Mouse (Mus musculus): Measurements from ENCODE around the gene Cltc. TPM values are rescaled to one million over a fixed set of nuclear protein-coding genes. Genes with fewer than 3 reads are reported as not detected.

Cltc gene
- polyA plus RNA-seq, 1 experiment, result 389 TPM

GRCm38 (mm10) chr11:86655671-86656070, 101.7 kb downstream of the Cltc start:
- no peak overlapping the region for H3K4me3 ChIP-seq (ENCODE audit: insufficient read depth, low read length)
- H3K27ac ChIP-seq (ENCODE audit: insufficient read depth, low read depth, low read length), result no peak overlapping the region
- no peak for TF ChIP-seq CTCF (IDR thresholded peaks at IDR 0.05; ENCODE audit: low read depth, low read length)
- no peak for TF ChIP-seq POLR2A (IDR thresholded peaks at IDR 0.05; ENCODE audit: borderline replicate concordance, low read depth, low read length)
- H3K4me1 ChIP-seq (ENCODE audit: control insufficient read depth, insufficient read depth, low read length), result peaks cover 25% of the 10 kb centered on the region

DNA sequence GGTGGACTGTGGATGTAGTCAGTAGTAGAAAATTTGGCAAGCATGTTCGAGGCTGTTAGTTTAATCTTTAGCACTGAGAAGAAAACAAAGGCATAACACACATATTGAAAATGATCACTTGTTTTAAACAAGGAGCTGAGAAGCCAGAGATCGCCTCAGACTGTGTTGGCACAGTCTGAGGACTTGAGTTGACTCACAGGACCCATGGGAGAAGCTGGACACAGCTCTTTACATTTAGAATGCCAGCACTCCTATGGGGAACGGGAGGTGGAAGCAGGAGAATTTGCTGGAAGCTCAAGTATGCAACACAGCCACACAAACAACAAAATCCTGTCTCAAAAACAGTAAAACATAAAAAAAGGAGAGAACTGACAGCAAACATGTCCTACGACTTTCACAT, 103.3 kb downstream of the Cltc start:
- TF ChIP-seq POLR2A (IDR thresholded peaks at IDR 0.05; ENCODE audit: borderline replicate concordance, low read depth, low read length) (no peak), CTCF (IDR thresholded peaks at IDR 0.05; ENCODE audit: low read depth, low read length) (no peak)
- peaks cover 25% of the 10 kb centered on the region for H3K4me1 ChIP-seq (ENCODE audit: control insufficient read depth, insufficient read depth, low read length)
- H3K4me3 ChIP-seq (ENCODE audit: insufficient read depth, low read length), result no peak overlapping the region
- H3K27ac ChIP-seq (ENCODE audit: insufficient read depth, low read depth, low read length), result no peak overlapping the region

DNA sequence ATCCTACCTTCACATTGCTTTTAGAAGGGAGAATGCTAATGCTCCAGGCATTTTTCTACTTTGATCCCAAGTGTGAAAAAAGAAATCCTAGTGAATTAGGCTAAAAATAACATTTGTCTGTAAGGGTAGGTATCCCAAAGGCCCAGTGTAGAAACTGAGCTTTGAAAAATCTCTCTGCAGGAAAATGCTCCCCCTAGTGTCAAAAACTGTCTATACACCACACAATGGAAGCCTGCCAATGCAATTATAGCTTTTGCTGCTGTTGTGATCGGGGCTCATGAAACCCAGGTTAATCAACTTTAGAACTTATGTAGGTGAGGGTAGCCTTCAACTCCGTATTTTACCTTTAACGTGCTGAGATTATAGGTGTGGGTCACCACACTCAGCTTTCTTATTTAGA, 103.9 kb downstream of the Cltc start:
- TF ChIP-seq CTCF (IDR thresholded peaks at IDR 0.05; ENCODE audit: low read depth, low read length), result no peak
- no peak for TF ChIP-seq POLR2A (IDR thresholded peaks at IDR 0.05; ENCODE audit: borderline replicate concordance, low read depth, low read length)
- H3K4me1 ChIP-seq (ENCODE audit: control insufficient read depth, insufficient read depth, low read length), result peaks cover 25% of the 10 kb centered on the region
- no peak overlapping the region for H3K27ac ChIP-seq (ENCODE audit: insufficient read depth, low read depth, low read length)
- H3K4me3 ChIP-seq (ENCODE audit: insufficient read depth, low read length), result no peak overlapping the region

- H3K4me3 ChIP-seq (ENCODE audit: insufficient read depth, low read length), result 0 out of 2 replicates have a peak overlapping the region, but pooled peaks have one; percentile 1
- H3K27ac ChIP-seq (ENCODE audit: insufficient read depth, low read depth, low read length), result peak overlapping the region; percentile 77
- peaks cover 25% of the 10 kb centered on the region for H3K4me1 ChIP-seq (ENCODE audit: control insufficient read depth, insufficient read depth, low read length)
- no peak for TF ChIP-seq POLR2A (IDR thresholded peaks at IDR 0.05; ENCODE audit: borderline replicate concordance, low read depth, low read length)
These were observed 104.8 kb downstream of the Cltc start for GRCm38 (mm10) chr11:86652578-86652979.

DNA sequence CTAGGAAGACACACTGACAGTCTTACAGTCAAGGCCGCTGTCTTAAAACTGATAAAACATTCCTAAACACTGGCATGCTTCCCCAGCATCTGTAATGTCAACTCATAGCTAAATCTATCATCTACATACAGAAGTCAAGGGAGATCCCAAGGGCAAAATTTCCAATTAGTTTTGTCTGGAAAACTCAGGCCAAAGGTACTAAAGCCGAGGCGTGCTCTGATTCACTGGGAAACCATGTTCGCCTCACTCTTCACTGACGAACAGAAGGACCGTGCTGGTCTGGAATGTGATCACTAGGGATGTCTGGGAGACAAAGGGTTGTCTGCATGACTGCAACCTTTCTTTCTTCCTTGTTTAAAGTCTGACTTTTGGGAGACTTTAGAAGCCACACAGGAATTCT, 106.7 kb downstream of the Cltc start:
- H3K4me1 ChIP-seq (ENCODE audit: control insufficient read depth, insufficient read depth, low read length), result peaks cover 18% of the 10 kb centered on the region
- no peak overlapping the region for H3K27ac ChIP-seq (ENCODE audit: insufficient read depth, low read depth, low read length)
- no peak overlapping the region for H3K4me3 ChIP-seq (ENCODE audit: insufficient read depth, low read length)
- TF ChIP-seq CTCF (IDR thresholded peaks at IDR 0.05; ENCODE audit: low read depth, low read length) (no peak), POLR2A (IDR thresholded peaks at IDR 0.05; ENCODE audit: borderline replicate concordance, low read depth, low read length) (no peak)

GRCm38 (mm10) chr11:86649542-86649941, 107.8 kb downstream of the Cltc start:
- TF ChIP-seq POLR2A (IDR thresholded peaks at IDR 0.05; ENCODE audit: borderline replicate concordance, low read depth, low read length), result no peak
- TF ChIP-seq CTCF (IDR thresholded peaks at IDR 0.05; ENCODE audit: low read depth, low read length), result no peak
- Histone ChIP-seq H3K4me1 (ENCODE audit: control insufficient read depth, insufficient read depth, low read length) (peaks cover 16% of the 10 kb centered on the region), H3K27ac (ENCODE audit: insufficient read depth, low read depth, low read length) (no peak overlapping the region), H3K4me3 (ENCODE audit: insufficient read depth, low read length) (no peak overlapping the region)

DNA sequence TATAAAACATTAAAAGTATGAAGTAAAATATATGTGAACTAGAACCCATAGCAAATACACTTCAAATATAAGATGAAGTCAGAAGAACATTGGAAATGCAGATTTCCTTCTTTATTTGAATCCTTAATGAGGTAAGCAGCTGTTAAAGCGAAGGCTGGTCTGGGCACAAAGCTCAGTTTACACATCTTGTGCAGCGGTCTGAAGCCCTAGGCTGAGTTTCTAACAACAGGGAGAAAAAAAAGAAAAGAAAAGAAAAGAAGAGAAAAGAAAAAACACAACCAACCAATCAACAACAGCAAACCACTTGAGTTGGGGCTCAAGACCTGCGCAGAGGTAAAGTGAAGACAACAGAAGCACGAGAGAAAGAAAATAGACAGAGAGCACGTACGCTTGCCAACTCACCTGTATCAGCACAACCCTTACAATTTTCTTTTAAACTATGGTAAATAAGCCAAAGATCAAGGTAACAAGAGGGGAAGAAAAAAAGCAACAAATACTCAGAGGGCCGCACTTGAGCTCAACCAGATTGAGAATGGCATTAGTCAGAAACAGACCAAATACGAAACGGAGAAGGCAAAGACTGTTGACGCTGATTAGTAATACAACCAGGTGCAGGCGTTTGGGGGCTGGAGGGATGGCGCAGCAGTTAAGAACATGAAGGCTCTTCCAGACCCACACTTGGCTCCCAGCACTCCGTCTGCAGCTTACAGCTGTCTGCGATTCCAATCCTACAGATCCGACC, 109.5 kb downstream of the Cltc start:
- Histone ChIP-seq H3K4me1 (ENCODE audit: control insufficient read depth, insufficient read depth, low read length) (peaks cover 12% of the 10 kb centered on the region), H3K4me3 (ENCODE audit: insufficient read depth, low read length) (no peak overlapping the region)
- TF ChIP-seq CTCF (IDR thresholded peaks at IDR 0.05; ENCODE audit: low read depth, low read length) (no peak), POLR2A (IDR thresholded peaks at IDR 0.05; ENCODE audit: borderline replicate concordance, low read depth, low read length) (no peak)

DNA sequence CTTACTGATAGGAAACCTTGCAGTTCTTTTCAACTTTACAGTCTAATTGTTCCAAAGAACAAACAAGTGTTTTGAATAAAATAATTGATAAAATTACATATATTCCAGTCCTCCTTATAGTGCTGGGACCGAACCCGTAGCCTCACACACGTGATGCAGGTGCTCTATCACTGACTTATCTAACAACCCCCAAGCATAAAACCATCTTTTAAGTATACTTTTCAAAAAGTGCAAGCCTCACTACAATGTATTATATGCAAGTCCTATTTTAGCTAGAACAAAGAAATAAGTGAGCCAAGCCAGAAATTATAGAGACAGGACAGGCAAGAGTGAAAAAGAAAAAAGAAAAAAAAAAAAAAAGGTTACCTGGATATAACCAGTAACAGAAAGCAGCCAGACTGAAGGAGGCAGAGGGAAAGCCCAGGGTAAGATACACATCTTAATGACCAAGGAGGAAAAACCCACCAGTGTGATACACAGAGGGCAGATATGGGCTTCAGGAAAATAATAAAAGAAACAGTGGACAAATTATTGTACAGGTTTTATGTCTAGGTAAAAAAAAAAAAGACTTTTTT, 110.4 kb downstream of the Cltc start:
- no peak overlapping the region for H3K4me3 ChIP-seq (ENCODE audit: insufficient read depth, low read length)
- H3K27ac ChIP-seq (ENCODE audit: insufficient read depth, low read depth, low read length), result no peak overlapping the region
- no peak for TF ChIP-seq POLR2A (IDR thresholded peaks at IDR 0.05; ENCODE audit: borderline replicate concordance, low read depth, low read length)
- TF ChIP-seq CTCF (IDR thresholded peaks at IDR 0.05; ENCODE audit: low read depth, low read length), result no peak
- peaks cover 3% of the 10 kb centered on the region for H3K4me1 ChIP-seq (ENCODE audit: control insufficient read depth, insufficient read depth, low read length)

More for the DNA sequence above, 109.5 kb downstream of the Cltc start:
- no peak overlapping the region for H3K27ac ChIP-seq (ENCODE audit: insufficient read depth, low read depth, low read length)

DNA sequence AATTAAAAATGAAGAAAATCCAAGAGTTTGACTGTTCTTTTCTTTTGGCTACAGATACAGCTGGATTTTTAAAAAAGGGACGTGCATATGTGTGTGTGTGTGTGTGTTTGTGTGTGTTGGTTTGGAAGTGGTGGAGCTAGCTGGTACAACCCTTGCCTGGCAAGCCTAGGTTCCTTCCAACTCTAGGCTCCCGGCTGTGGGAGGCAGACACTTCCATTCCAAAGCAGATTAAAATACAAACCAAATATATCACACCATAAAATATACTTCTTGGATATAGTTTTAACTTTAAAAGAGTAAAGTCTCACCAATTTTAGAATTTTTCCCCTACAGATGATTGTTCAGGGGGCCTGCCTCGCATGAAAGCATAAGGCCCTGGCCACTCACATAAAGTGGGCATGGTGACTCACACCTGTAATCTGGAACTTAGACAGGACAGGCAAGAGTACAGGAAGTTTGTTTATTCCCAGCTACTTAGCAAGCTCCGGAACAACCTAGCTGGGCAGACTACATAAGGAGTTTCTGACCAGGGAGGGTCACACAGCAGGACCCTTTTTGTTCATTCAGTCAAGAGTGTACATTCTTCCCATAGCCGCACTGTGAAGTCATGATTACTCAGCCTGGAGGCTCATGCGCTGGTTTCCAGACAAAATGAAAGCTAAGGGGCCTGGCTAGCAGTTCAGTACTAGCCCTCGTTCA, 111.1 kb downstream of the Cltc start:
- Histone ChIP-seq H3K4me1 (ENCODE audit: control insufficient read depth, insufficient read depth, low read length) (peaks cover 2% of the 10 kb centered on the region; the same call in 1 of the 2 replicates), H3K4me3 (ENCODE audit: insufficient read depth, low read length) (no peak overlapping the region), H3K27ac (ENCODE audit: insufficient read depth, low read depth, low read length) (no peak overlapping the region)
- TF ChIP-seq CTCF (IDR thresholded peaks at IDR 0.05; ENCODE audit: low read depth, low read length) (no peak), POLR2A (IDR thresholded peaks at IDR 0.05; ENCODE audit: borderline replicate concordance, low read depth, low read length) (no peak)

DNA sequence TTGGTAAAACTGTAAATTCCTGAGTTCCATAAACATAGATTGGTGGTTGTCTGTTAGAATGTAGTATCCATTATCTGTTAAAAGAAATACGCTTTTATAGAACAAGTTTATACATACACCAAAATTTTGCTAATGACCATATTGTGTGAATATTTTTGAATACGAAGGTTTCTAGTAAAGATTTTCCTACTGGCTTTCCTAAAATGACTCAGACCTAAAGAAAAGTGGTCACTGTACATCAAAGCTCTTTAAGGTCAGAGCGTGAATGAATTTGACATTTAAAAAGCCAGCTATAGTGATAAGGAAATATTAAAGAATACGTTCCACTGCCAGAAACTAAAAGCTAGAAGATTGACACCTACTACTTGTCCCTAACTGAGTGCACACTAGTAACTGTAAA, 112.8 kb downstream of the Cltc start:
- no peak overlapping the region for H3K27ac ChIP-seq (ENCODE audit: insufficient read depth, low read depth, low read length)
- H3K4me1 ChIP-seq (ENCODE audit: control insufficient read depth, insufficient read depth, low read length), result no peaks in the 10 kb centered on the region
- TF ChIP-seq CTCF (IDR thresholded peaks at IDR 0.05; ENCODE audit: low read depth, low read length) (no peak), POLR2A (IDR thresholded peaks at IDR 0.05; ENCODE audit: borderline replicate concordance, low read depth, low read length) (no peak)
- H3K4me3 ChIP-seq (ENCODE audit: insufficient read depth, low read length), result no peak overlapping the region

Other genes starting within 250 kb of the Cltc start
- gene Rps6kb1, start 212.8 kb downstream of the Cltc start, polyA plus RNA-seq (2012; ENCODE audit: insufficient read depth, insufficient read length, missing spikeins), result 30.9 and 33.0 TPM in 2 replicates
- gene Tubd1, start 212.6 kb downstream of the Cltc start, polyA plus RNA-seq (2012; ENCODE audit: insufficient read depth, insufficient read length, missing spikeins), result 6.2 and 6.9 TPM in 2 replicates
- 178 and 230 TPM in 2 replicates for gene Vmp1, start 73.7 kb downstream of the Cltc start, polyA plus RNA-seq (2012; ENCODE audit: insufficient read depth, insufficient read length, missing spikeins)
- 7.2 and 8.3 TPM in 2 replicates for gene Ptrh2, start 73.6 kb downstream of the Cltc start, polyA plus RNA-seq (2012; ENCODE audit: insufficient read depth, insufficient read length, missing spikeins)
- 23.5 and 26.5 TPM in 2 replicates for gene Dhx40, start 50.2 kb upstream of the Cltc start, polyA plus RNA-seq (2012; ENCODE audit: insufficient read depth, insufficient read length, missing spikeins)
- gene Ypel2, start 236.1 kb upstream of the Cltc start, polyA plus RNA-seq (2012; ENCODE audit: insufficient read depth, insufficient read length, missing spikeins), result 19.5 and 19.8 TPM in 2 replicates

All from bone marrow macrophage, adult 2 months (primary cell).